Mouse (Mus musculus): Measurements from ENCODE around the gene Mlip. TPM values are rescaled to one million over a fixed set of nuclear protein-coding genes. Genes with fewer than 3 reads are reported as not detected.
"Not testable (repeated sequence)": the region's sequence is repeated elsewhere in the genome, so short reads cannot be mapped to it uniquely, and the experiment has no call there.

Gene Mlip
- polyA plus RNA-seq, 1 experiment from 2014 or later, result 0.23 TPM

DNA sequence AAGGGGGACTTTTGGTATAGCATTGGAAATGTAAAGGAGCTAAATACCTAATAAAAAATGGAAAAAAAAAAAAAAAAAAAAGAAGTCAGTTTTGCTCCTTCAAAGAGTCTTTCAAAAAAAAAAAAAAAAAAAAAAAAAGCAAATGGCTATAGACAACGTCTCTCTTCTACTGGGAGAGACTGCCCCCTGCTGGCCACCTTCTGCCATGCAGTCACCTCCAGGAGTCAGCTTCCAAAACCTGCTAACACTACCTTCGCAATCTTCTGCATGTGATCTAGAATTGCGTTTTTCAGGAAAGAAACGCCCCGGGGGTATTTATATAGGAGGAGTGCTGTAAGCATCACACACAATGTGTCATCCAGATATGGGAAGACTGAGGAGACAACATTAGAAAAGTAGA is 26.9 kb upstream of the Mlip start:
- peak; percentile 41 for ATAC-seq
- Histone ChIP-seq H3K9me3 (replicated peaks) (no peaks in the 10 kb centered on the region), H3K4me1 (no peaks in the 10 kb centered on the region), H3K4me2 (no peak overlapping the region), H3K36me3 (ENCODE audit: poor library complexity, severe bottlenecking) (no peaks in the 10 kb centered on the region), H3K4me3 (no peak overlapping the region), H3K27me3 (no peaks in the 10 kb centered on the region), H3K9ac (no peak overlapping the region), H3K27ac (no peak overlapping the region)
- WGBS, result 36% methylated on average over 5 of the region's 5 CpGs

DNA sequence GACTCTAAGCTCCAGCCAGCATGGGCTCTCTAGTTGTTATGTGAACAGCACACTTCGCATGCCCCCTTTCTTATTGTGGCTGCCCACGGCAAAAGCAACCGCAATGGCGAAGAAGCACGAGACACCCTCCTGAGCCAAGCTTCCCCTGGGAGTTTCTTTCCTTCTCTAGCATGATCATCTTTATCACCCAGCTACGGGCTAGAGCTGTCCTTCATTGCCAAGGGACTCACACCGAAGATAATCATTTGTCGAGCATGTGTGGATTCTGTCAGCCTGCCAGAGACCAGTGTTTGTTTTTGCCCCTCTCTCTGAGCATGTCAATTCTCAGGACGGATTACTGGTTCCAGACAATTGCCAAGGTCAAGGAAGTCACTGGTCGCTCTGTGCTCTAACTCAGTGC is 24.9 kb upstream of the Mlip start:
- Histone ChIP-seq H3K4me3 (no peak overlapping the region), H3K27me3 (no peaks in the 10 kb centered on the region), H3K4me2 (no peak overlapping the region), H3K9ac (no peak overlapping the region), H3K9me3 (replicated peaks) (no peaks in the 10 kb centered on the region), H3K36me3 (ENCODE audit: poor library complexity, severe bottlenecking) (no peaks in the 10 kb centered on the region), H3K27ac (no peak overlapping the region), H3K4me1 (no peaks in the 10 kb centered on the region)
- WGBS, result 79% methylated on average over 10 of the region's 10 CpGs
- no peak for ATAC-seq

DNA sequence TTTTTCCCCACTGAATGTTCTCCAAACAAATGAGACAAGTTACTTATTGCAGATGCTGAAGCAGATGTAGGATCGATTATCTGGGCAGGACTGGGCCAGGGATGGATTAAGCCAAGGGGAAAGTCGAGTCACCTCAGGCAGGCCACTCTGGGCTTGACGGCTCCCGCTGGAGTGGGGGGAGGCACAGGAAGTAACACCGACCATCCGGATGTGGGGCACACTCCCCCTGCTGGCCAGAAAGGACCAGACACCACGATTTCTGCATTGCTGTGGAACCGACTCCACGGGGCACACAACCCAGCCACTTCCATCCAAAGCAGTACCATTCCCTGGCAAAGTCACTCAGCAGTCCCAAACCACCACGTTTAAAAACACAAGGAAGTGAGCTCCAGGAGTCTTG is 24.3 kb upstream of the Mlip start:
- no peak overlapping the region for H3K27ac ChIP-seq
- no peaks in the 10 kb centered on the region for H3K36me3 ChIP-seq (ENCODE audit: poor library complexity, severe bottlenecking)
- H3K9me3 ChIP-seq (replicated peaks), result no peaks in the 10 kb centered on the region
- H3K4me1 ChIP-seq, result no peaks in the 10 kb centered on the region
- H3K27me3 ChIP-seq, result no peaks in the 10 kb centered on the region
- no peak overlapping the region for H3K9ac ChIP-seq
- no peak overlapping the region for H3K4me2 ChIP-seq
- 75% methylated on average over 10 of the region's 10 CpGs for WGBS
- no peak; the same call in 1 of the 2 replicates for ATAC-seq
- no peak overlapping the region for H3K4me3 ChIP-seq

DNA sequence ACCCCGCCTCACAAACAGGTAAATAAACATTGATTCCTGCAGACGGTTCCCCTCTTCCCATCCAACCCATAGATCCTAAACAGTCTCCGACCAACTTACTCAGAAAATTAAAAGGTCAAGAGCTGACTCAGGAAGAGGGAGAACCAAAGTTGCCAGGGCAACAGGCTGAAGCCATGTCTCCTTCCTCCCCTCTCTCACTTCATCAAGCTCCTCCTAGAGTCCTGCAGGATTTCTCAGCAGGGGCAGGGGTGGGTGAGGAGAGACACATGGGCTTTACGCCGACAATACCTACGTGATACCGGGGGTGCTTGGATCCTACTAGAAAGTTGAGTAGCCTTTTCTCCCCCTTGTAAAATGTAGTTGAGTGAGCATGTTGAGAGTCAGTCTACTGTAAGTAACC is 23.8 kb upstream of the Mlip start:
- no peak for ATAC-seq
- no peaks in the 10 kb centered on the region for H3K4me1 ChIP-seq
- no peaks in the 10 kb centered on the region for H3K9me3 ChIP-seq (replicated peaks)
- H3K36me3 ChIP-seq (ENCODE audit: poor library complexity, severe bottlenecking), result no peaks in the 10 kb centered on the region
- H3K4me2 ChIP-seq, result no peak overlapping the region
- no peaks in the 10 kb centered on the region for H3K27me3 ChIP-seq
- 81% methylated on average over 7 of the region's 7 CpGs for WGBS
- H3K9ac ChIP-seq, result no peak overlapping the region
- no peak overlapping the region for H3K27ac ChIP-seq
- no peak overlapping the region for H3K4me3 ChIP-seq

DNA sequence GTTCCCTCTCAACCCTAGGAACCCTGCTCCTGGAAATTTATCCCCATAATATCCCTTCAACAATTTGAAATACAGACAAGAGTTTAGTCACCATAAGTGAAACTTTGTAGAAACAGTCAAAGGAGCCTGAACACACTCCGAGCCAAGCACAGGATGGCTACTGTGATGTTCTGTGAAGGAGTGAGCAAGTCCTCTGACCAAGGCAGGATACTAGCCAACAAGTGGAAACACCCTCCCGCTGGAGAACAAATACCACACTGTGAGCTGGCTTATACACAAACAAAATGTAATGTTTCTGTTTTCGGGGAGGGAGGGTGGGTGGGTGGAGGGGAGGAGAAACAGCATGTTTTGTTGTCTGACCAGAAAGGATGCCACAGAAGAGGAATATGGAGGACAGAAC is 17.9 kb upstream of the Mlip start:
- Histone ChIP-seq H3K9me3 (replicated peaks) (no peaks in the 10 kb centered on the region), H3K36me3 (ENCODE audit: poor library complexity, severe bottlenecking) (no peaks in the 10 kb centered on the region), H3K27me3 (no peaks in the 10 kb centered on the region), H3K27ac (no peak overlapping the region), H3K4me1 (no peaks in the 10 kb centered on the region), H3K9ac (no peak overlapping the region), H3K4me3 (no peak overlapping the region), H3K4me2 (no peak overlapping the region)
- no peak for ATAC-seq
- 71% methylated on average over 3 of the region's 3 CpGs for WGBS

DNA sequence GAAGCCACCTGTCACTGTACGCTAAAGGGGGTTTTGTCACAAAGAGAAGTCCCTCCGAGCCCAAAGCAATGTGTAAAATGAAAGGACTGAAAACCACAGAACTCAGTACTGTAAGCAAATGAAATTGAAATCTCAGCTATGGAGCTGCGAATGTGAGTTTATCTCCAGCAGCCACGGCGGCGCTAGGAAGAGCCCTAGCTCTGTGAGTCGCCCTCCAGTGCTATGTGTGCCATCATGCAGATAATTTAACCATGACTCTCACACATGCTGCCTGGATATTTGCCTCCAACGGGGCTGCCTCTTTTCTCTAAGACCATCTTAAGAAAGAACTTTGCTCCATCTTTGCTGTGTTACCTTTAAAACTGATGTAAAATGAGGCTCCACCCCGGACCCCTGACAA is 16.5 kb upstream of the Mlip start:
- 81% methylated on average over 9 of the region's 9 CpGs for WGBS
- ATAC-seq, result no peak
- Histone ChIP-seq H3K4me3 (no peak overlapping the region), H3K4me2 (no peak overlapping the region), H3K27ac (no peak overlapping the region), H3K9me3 (replicated peaks) (no peaks in the 10 kb centered on the region), H3K36me3 (ENCODE audit: poor library complexity, severe bottlenecking) (no peaks in the 10 kb centered on the region), H3K27me3 (no peaks in the 10 kb centered on the region), H3K4me1 (no peaks in the 10 kb centered on the region), H3K9ac (no peak overlapping the region)

DNA sequence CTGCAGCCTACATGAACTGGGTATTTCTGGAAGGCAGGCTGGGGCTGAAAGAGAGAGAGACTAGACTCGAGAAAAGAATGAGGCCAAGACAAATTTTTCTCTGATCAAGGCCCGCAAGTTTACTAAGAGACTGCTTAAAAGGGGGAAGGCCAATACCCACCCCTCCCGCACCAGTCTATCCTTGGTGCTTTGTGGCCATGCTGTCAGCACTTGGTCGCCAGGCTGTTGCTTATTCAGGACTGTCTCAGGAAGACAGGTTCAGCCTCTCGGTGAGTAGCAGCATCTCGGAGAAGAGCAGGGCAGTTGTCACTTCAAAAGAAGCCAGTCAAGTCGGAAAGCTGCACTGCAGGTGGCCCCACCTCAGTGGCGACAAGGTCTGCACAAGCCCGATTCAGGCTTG is 11.9 kb upstream of the Mlip start:
- not testable (repeated sequence) for H3K4me2 ChIP-seq; H3K36me3 ChIP-seq (ENCODE audit: poor library complexity, severe bottlenecking); H3K4me1 ChIP-seq; H3K9ac ChIP-seq; H3K9me3 ChIP-seq (replicated peaks); H3K27me3 ChIP-seq; H3K27ac ChIP-seq; ATAC-seq; H3K4me3 ChIP-seq
- WGBS, result 70% methylated on average over 9 of the region's 9 CpGs

DNA sequence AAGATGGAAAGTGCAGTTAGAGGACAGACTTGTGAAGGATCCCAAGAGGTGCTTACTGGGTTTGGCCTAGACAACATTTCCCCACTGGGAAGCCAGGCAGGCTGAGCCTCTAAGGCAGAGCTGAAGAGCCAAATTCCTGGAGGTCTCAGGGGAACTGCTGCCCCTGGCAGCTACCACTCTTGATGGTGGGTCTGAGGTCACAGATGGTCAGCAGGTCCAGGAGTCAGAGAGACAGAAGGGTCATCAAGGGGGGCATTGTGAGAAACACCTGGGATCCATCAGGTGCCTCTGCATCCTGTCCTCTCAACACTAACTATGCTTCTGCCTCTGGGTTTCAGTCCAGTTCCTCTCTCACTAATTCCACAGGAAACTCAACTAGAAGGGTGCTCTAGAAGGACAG is 10.1 kb upstream of the Mlip start:
- Histone ChIP-seq H3K4me2 (no peak overlapping the region), H3K27ac (no peak overlapping the region), H3K9ac (no peak overlapping the region), H3K4me1 (no peaks in the 10 kb centered on the region), H3K36me3 (ENCODE audit: poor library complexity, severe bottlenecking) (no peaks in the 10 kb centered on the region), H3K9me3 (replicated peaks) (no peaks in the 10 kb centered on the region), H3K4me3 (no peak overlapping the region), H3K27me3 (no peaks in the 10 kb centered on the region)
- ATAC-seq, result no peak

DNA sequence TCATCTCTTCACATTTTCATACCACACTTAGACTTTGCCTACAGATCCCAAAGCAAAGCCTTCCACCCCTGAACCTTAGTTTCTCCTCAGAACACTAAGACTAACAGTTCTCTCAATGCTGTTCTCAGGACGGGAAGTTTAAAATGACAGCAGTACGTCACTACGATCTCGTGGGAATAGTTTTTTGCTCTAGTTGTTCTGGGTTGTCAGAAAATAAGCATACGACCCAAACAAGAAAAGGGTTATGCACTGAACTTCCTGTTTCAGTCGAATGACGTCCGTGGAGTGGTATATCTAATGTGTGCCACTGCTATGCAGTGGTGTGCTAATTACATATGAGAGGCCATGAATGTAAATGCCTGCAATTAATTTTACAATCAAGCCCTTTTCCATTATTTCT is 7.9 kb upstream of the Mlip start:
- Histone ChIP-seq H3K4me3 (no peak overlapping the region), H3K9ac (no peak overlapping the region), H3K9me3 (replicated peaks) (no peaks in the 10 kb centered on the region), H3K27ac (no peak overlapping the region), H3K4me2 (no peak overlapping the region), H3K27me3 (no peaks in the 10 kb centered on the region), H3K36me3 (ENCODE audit: poor library complexity, severe bottlenecking) (no peaks in the 10 kb centered on the region), H3K4me1 (no peaks in the 10 kb centered on the region)
- ATAC-seq, result no peak
- WGBS, result 89% methylated on average over 8 of the region's 8 CpGs

DNA sequence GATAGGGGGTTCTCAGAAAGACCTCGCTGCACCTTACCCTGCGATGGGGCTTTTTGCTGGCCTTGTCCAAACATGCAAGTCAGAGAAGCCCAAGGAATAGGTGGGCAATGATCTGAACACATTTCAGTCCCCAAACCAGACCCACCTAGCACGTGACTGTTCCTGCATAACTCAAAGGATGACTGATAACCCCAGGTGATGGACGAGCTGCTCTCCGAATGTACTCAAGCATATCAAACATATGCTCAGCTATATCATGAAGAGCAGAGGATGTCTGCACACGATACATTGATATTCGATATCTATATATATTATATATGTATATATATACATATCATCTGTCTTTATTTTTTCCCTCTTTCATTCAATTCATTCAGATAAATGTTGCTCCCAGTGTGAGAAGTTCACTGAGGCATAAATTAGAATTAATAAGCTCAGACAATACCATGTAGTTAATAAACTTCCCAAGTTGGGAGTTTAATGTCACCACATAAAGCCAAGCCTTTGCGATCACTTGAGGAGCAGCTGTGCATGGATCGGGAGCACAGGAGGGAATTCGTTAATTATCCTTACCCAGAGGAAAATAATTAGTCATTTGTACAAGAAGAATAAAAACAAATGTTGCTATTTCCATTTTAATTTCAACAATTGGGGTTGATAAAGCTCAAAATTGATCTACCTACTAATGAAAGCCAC is 6.7 kb upstream of the Mlip start:
- Histone ChIP-seq H3K4me2 (no peak overlapping the region), H3K9me3 (replicated peaks) (no peaks in the 10 kb centered on the region), H3K27me3 (no peaks in the 10 kb centered on the region), H3K36me3 (ENCODE audit: poor library complexity, severe bottlenecking) (no peaks in the 10 kb centered on the region), H3K9ac (no peak overlapping the region), H3K4me1 (no peaks in the 10 kb centered on the region), H3K27ac (no peak overlapping the region), H3K4me3 (no peak overlapping the region)
- ATAC-seq, result 0 out of 2 replicates have a peak, but pooled peaks have one; percentile 55
- 75% methylated on average over 10 of the region's 10 CpGs for WGBS

DNA sequence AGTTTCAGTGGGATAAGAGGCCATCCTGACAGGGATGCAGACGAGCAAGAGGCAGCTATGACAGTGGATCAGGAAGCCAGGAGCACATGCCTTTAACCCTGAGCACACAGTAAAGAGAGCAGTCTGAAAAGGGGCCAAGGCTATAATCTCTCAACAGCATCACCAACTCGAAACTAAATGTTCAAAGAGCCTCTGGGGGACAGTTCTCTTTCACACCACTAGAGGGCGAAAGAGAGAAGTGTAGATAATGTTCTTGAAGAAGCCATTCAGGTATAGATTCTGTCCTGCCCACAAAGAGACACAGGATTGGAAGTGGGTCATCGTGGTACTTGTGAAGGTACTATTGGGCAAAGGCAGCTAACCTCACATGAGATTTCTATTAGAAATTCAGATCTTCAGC is 1.2 kb upstream of the Mlip start:
- Histone ChIP-seq H3K9me3 (replicated peaks) (0 out of 2 replicates have a peak, but pooled peaks cover 4% of the 10 kb centered on the region), H3K4me1 (no peaks in the 10 kb centered on the region), H3K27ac (no peak overlapping the region), H3K4me3 (no peak overlapping the region), H3K27me3 (no peaks in the 10 kb centered on the region), H3K9ac (no peak overlapping the region), H3K4me2 (no peak overlapping the region), H3K36me3 (ENCODE audit: poor library complexity, severe bottlenecking) (no peaks in the 10 kb centered on the region)
- ATAC-seq, result no peak
- WGBS, result 79% methylated on average over 4 of the region's 4 CpGs

DNA sequence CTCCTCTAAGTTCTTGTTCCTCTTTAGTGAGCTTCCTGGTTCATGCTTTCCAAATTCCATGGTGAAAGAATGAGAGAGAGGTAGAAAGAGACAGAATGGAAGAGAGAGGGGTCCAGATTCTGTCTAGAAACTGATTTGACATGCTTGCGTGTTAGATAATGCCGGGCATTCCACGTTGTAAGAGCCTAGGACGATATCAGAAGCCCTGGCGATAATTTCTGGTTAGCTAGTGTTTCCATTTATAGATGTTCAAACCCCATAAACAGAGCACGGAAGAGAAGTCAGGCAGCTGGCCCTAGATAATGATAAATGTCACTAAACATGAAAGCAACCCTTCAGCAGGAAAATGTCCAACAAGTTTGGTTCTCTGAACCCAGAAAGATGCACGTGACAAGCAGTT is 5.1 kb downstream of the Mlip start:
- ATAC-seq, result no peak
- no peaks in the 10 kb centered on the region for H3K27me3 ChIP-seq
- H3K4me1 ChIP-seq, result no peaks in the 10 kb centered on the region
- H3K4me3 ChIP-seq, result no peak overlapping the region
- no peak overlapping the region for H3K4me2 ChIP-seq
- no peaks in the 10 kb centered on the region for H3K9me3 ChIP-seq (replicated peaks)
- no peak overlapping the region for H3K27ac ChIP-seq
- H3K36me3 ChIP-seq (ENCODE audit: poor library complexity, severe bottlenecking), result no peaks in the 10 kb centered on the region
- WGBS, result 87% methylated on average over 7 of the region's 7 CpGs
- H3K9ac ChIP-seq, result no peak overlapping the region

DNA sequence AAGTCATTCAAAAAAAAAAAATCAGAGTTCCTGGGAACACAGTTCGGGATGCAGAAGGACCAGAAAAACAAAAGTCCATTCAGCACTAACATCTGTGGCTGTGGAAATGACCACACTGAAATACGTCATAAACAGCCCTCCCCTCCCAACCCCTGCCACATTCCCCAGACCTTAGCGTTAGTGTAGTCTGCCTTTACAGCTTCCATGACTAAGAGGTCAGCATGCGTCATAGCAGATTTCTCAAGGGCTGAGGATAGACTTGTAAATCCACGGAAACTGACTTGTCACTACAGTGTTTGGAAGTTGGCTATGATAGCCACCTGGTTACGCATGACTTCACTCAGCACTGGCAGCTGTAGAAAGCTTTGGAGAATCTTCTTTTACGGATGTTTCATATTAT is 8.5 kb downstream of the Mlip start:
- no peak overlapping the region for H3K27ac ChIP-seq
- H3K4me3 ChIP-seq, result no peak overlapping the region
- H3K27me3 ChIP-seq, result no peaks in the 10 kb centered on the region
- no peaks in the 10 kb centered on the region for H3K36me3 ChIP-seq (ENCODE audit: poor library complexity, severe bottlenecking)
- H3K4me2 ChIP-seq, result no peak overlapping the region
- 84% methylated on average over 7 of the region's 7 CpGs for WGBS
- H3K4me1 ChIP-seq, result peaks cover 12% of the 10 kb centered on the region; the same call in 1 of the 2 replicates
- H3K9ac ChIP-seq, result no peak overlapping the region
- no peak for ATAC-seq
- H3K9me3 ChIP-seq (replicated peaks), result no peaks in the 10 kb centered on the region
